Comparison of ENCODE assay signal across 12 mouse cellular contexts in the genomic region with DNA sequence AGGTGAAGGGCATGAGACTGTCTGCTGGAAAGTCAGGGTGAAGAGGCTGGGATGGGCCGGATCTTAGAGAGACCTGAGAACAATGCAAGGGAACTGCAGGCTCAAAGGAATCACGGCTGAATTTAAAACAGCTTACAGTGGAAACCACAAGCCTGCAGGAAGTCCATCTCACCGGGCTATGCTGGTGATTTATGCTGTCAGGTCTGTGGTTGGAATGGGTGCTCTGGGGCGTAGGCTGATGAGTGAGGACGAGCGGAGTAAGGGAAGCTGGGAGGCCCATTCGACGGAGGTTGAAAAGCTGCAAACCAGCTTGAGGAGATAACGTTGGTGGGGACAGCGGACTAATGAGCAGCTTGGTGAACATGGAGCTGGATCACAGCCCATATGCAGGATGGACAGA.
A peak's percentile ranks its signal among the peaks of the same experiment; 100 is the strongest.
DNase-seq lines count a peak whose midpoint lies in the region; TF ChIP-seq lines count a peak whose summit lies in the region.
"Had no signal": no experiment of that assay in that cellular context is flagged by ENCODE, and none has a peak within 500 bp of the region (broad histone marks: within the 10 kb centered on the region; RNA-seq: fewer than 3 reads in every experiment).

No protein-coding gene starts in this region.

- TF ChIP-seq POLR2A in kidney, adult 2 months (IDR thresholded peaks at IDR 0.05; ENCODE audit: low read depth, low read length), result no peak

- no peaks in the 10 kb centered on the region for H3K4me1 ChIP-seq in kidney, adult 2 months (ENCODE audit: control insufficient read depth, insufficient read depth, low read length)
- peaks cover 51% of the 10 kb centered on the region for H3K4me1 ChIP-seq in E14TG2a.4 (replicated peaks; ENCODE audit: low read depth, low read length)
- H3K4me1 ChIP-seq in embryonic facial prominence, embryonic 10.5 days, result peaks cover 13% of the 10 kb centered on the region
- H3K4me1 ChIP-seq in megakaryocyte, embryonic 14.5 days, result peaks cover 5% of the 10 kb centered on the region
- H3K4me1 ChIP-seq: stomach, embryonic 15.5 days had no signal

- TF ChIP-seq CTCF in kidney, adult 2 months (conservative IDR thresholded peaks at IDR 0.05; ENCODE audit: insufficient read depth, insufficient read length, low read depth, low read length), result no peak
- TF ChIP-seq CTCF in E14TG2a.4 (conservative IDR thresholded peaks at IDR 0.05; ENCODE audit: low read length), result no peak

- DNase-seq in kidney, adult 2 months, result peak; percentile 20
- no peak for DNase-seq in kidney, adult 9 months
- DNase-seq in embryonic facial prominence, embryonic 10.5 days (ENCODE audit: low spot score), result no peak
- DNase-seq in lung, postnatal 14 days, result no peak
- no peak for DNase-seq in adrenal gland, adult 8-10 months
- no peak for DNase-seq in urinary bladder, adult 2 months (ENCODE audit: low spot score)
- DNase-seq: gastrocnemius, postnatal 10 days; right cerebral cortex, adult 18-20 months had no signal

- H3K27me3 ChIP-seq in kidney, adult 2 months (replicated peaks; ENCODE audit: control insufficient read depth, insufficient read depth, low read length), result no peaks in the 10 kb centered on the region; the same call in 1 of the 2 replicates
- H3K27me3 ChIP-seq in E14TG2a.4 (ENCODE audit: insufficient read depth, low read length), result no peaks in the 10 kb centered on the region
- H3K27me3 ChIP-seq in embryonic facial prominence, embryonic 10.5 days (replicated peaks; ENCODE audit: low read depth, poor library complexity, severe bottlenecking), result no peaks in the 10 kb centered on the region
- H3K27me3 ChIP-seq in megakaryocyte, embryonic 14.5 days (replicated peaks), result peaks cover 51% of the 10 kb centered on the region
- H3K27me3 ChIP-seq: stomach, embryonic 15.5 days had no signal

- WGBS in kidney, adult 2 months, result 46% methylated on average over 10 of the region's 10 CpGs
- 75% methylated on average over 10 of the region's 10 CpGs for WGBS in embryonic facial prominence, embryonic 10.5 days

- H3K36me3 ChIP-seq in kidney, adult 2 months (ENCODE audit: control insufficient read depth, insufficient read depth, low read length), result no peaks in the 10 kb centered on the region
- H3K36me3 ChIP-seq in E14TG2a.4 (ENCODE audit: insufficient read depth, low read length), result peaks cover 57% of the 10 kb centered on the region
- no peaks in the 10 kb centered on the region for H3K36me3 ChIP-seq in embryonic facial prominence, embryonic 10.5 days (replicated peaks)
- H3K36me3 ChIP-seq in megakaryocyte, embryonic 14.5 days (replicated peaks; ENCODE audit: low read length), result no peaks in the 10 kb centered on the region
- H3K36me3 ChIP-seq: stomach, embryonic 15.5 days had no signal

- no peak overlapping the region for H3K4me3 ChIP-seq in kidney, adult 2 months (ENCODE audit: insufficient read depth, low read depth, low read length)
- H3K4me3 ChIP-seq in E14TG2a.4 (replicated peaks; ENCODE audit: low read length), result peak overlapping the region; percentile 27
- no peak overlapping the region for H3K4me3 ChIP-seq in embryonic facial prominence, embryonic 10.5 days
- H3K4me3 ChIP-seq in megakaryocyte, embryonic 14.5 days (replicated peaks), result peak overlapping the region; percentile 44
- H3K4me3 ChIP-seq: stomach, embryonic 15.5 days had no signal

- no peak overlapping the region for H3K27ac ChIP-seq in kidney, adult 2 months (ENCODE audit: insufficient read depth, low read depth, low read length)
- 0 out of 2 replicates have a peak overlapping the region, but pooled peaks have one; percentile 14 for H3K27ac ChIP-seq in embryonic facial prominence, embryonic 10.5 days (replicated peaks)
- H3K27ac ChIP-seq: macrophage; stomach, embryonic 15.5 days had no signal

- H3K9me3 ChIP-seq in E14TG2a.4 (ENCODE audit: low read length), result 0 out of 2 replicates have a peak, but pooled peaks cover 4% of the 10 kb centered on the region
- H3K9me3 ChIP-seq in embryonic facial prominence, embryonic 10.5 days, result no peaks in the 10 kb centered on the region
- peaks cover 7% of the 10 kb centered on the region for H3K9me3 ChIP-seq in megakaryocyte, embryonic 14.5 days
- H3K9me3 ChIP-seq: stomach, embryonic 15.5 days had no signal

Comparison
In these comparisons a context has a peak if more than half of its experiments do, and no peak if none do; other contexts are left out.
1. H3K4me3 ChIP-seq: peak in E14TG2a.4 (single experiment) and megakaryocyte, embryonic 14.5 days (single experiment); none in kidney, adult 2 months (single experiment) and embryonic facial prominence, embryonic 10.5 days (single experiment).